Mouse (Mus musculus): ENCODE measurements around the gene Tmem50a. TPM values are rescaled to one million over a fixed set of nuclear protein-coding genes. Genes with fewer than 3 reads are reported as not detected.

The Tmem50a gene
- polyA plus RNA-seq, 1 experiment from 2014 or later, result 155 TPM

- peaks cover 17% of the 10 kb centered on the region; the same call in 1 of the 2 replicates for H3K27me3 ChIP-seq (replicated peaks; ENCODE audit: control insufficient read depth, insufficient read depth, low read length)
- no peak overlapping the region for H3K4me2 ChIP-seq (ENCODE audit: low read depth, low read length)
- H3K4me3 ChIP-seq (ENCODE audit: low read length), result no peak overlapping the region
- WGBS, result 45% methylated on average over 27 of the region's 27 CpGs
- no peak overlapping the region for H3K27ac ChIP-seq (ENCODE audit: low read length)
- no peaks in the 10 kb centered on the region for H3K36me3 ChIP-seq (ENCODE audit: control insufficient read depth, insufficient read depth, low read length)
- no peak for ATAC-seq
- no peak overlapping the region for H3K9ac ChIP-seq (ENCODE audit: low read depth, low read length)
- no peaks in the 10 kb centered on the region for H3K9me3 ChIP-seq (ENCODE audit: control insufficient read depth, low read length)
- H3K4me1 ChIP-seq (ENCODE audit: control insufficient read depth, insufficient read depth, low read length), result peaks cover 4% of the 10 kb centered on the region; the same call in 1 of the 2 replicates
These were observed 29.1 kb upstream of the Tmem50a start for GRCm38 (mm10) chr4:134943758-134944538.

GRCm38 (mm10) chr4:134939900-134940299 lies 25.1 kb upstream of the Tmem50a start:
- Histone ChIP-seq H3K4me3 (ENCODE audit: low read length) (no peak overlapping the region), H3K9me3 (ENCODE audit: control insufficient read depth, low read length) (no peaks in the 10 kb centered on the region), H3K36me3 (ENCODE audit: control insufficient read depth, insufficient read depth, low read length) (peaks cover 9% of the 10 kb centered on the region), H3K9ac (ENCODE audit: low read depth, low read length) (no peak overlapping the region), H3K4me2 (ENCODE audit: low read depth, low read length) (0 out of 2 replicates have a peak overlapping the region, but pooled peaks have one; percentile 19), H3K27me3 (replicated peaks; ENCODE audit: control insufficient read depth, insufficient read depth, low read length) (peaks cover 12% of the 10 kb centered on the region; the same call in 1 of the 2 replicates), H3K27ac (ENCODE audit: low read length) (no peak overlapping the region), H3K4me1 (ENCODE audit: control insufficient read depth, insufficient read depth, low read length) (peaks cover 4% of the 10 kb centered on the region; the same call in 1 of the 2 replicates)
- ATAC-seq, result no peak
- 58% methylated on average over 9 of the region's 9 CpGs for WGBS

- ATAC-seq, result peak; percentile 42; the same call in 1 of the 2 replicates
These were observed 22.7 kb upstream of the Tmem50a start for GRCm38 (mm10) chr4:134937240-134938176.

GRCm38 (mm10) chr4:134930684-134931481 lies 16.1 kb upstream of the Tmem50a start, which contains the start of gene Syf2:
TSS of gene Syf2 (plus strand) at chr4:134930898.
- WGBS, result under 1% methylated on average over 68 of the region's 68 CpGs
- peaks cover 8% of the 10 kb centered on the region for H3K4me1 ChIP-seq (ENCODE audit: control insufficient read depth, insufficient read depth, low read length)
- ATAC-seq, result peak; percentile 97
- H3K4me3 ChIP-seq (ENCODE audit: low read length), result peak within 1 kb of the TSS; percentile 98
- peak within 1 kb of the TSS; percentile 83 for H3K27ac ChIP-seq (ENCODE audit: low read length)
- H3K4me2 ChIP-seq (ENCODE audit: low read depth, low read length), result peak within 1 kb of the TSS; percentile 72
- H3K36me3 ChIP-seq (ENCODE audit: control insufficient read depth, insufficient read depth, low read length), result peaks cover 22% of the 10 kb centered on the region
- peak within 1 kb of the TSS; percentile 82 for H3K9ac ChIP-seq (ENCODE audit: low read depth, low read length)
- no peaks in the 10 kb centered on the region for H3K9me3 ChIP-seq (ENCODE audit: control insufficient read depth, low read length)
- no peaks in the 10 kb centered on the region for H3K27me3 ChIP-seq (replicated peaks; ENCODE audit: control insufficient read depth, insufficient read depth, low read length)

More at GRCm38 (mm10) chr4:134937240-134938176, 22.7 kb upstream of the Tmem50a start:
- Histone ChIP-seq H3K36me3 (ENCODE audit: control insufficient read depth, insufficient read depth, low read length) (peaks cover 14% of the 10 kb centered on the region), H3K9me3 (ENCODE audit: control insufficient read depth, low read length) (no peaks in the 10 kb centered on the region), H3K27ac (ENCODE audit: low read length) (no peak overlapping the region), H3K4me3 (ENCODE audit: low read length) (no peak overlapping the region), H3K4me1 (ENCODE audit: control insufficient read depth, insufficient read depth, low read length) (peaks cover 4% of the 10 kb centered on the region; the same call in 1 of the 2 replicates), H3K4me2 (ENCODE audit: low read depth, low read length) (no peak overlapping the region), H3K27me3 (replicated peaks; ENCODE audit: control insufficient read depth, insufficient read depth, low read length) (no peaks in the 10 kb centered on the region), H3K9ac (ENCODE audit: low read depth, low read length) (no peak overlapping the region)
- 42% methylated on average over 17 of the region's 17 CpGs for WGBS

- peak; percentile 14; the same call in 1 of the 2 replicates for ATAC-seq
- no peaks in the 10 kb centered on the region for H3K9me3 ChIP-seq (ENCODE audit: control insufficient read depth, low read length)
- peak overlapping the region; percentile 72 for H3K4me2 ChIP-seq (ENCODE audit: low read depth, low read length)
- 27% methylated on average over 9 of the region's 9 CpGs for WGBS
- peak overlapping the region; percentile 52; the same call in 1 of the 2 replicates for H3K9ac ChIP-seq (ENCODE audit: low read depth, low read length)
- peaks cover 29% of the 10 kb centered on the region for H3K36me3 ChIP-seq (ENCODE audit: control insufficient read depth, insufficient read depth, low read length)
- H3K4me1 ChIP-seq (ENCODE audit: control insufficient read depth, insufficient read depth, low read length), result peaks cover 15% of the 10 kb centered on the region
- H3K27me3 ChIP-seq (replicated peaks; ENCODE audit: control insufficient read depth, insufficient read depth, low read length), result no peaks in the 10 kb centered on the region
- peak overlapping the region; percentile 98 for H3K4me3 ChIP-seq (ENCODE audit: low read length)
- H3K27ac ChIP-seq (ENCODE audit: low read length), result peak overlapping the region; percentile 72
These were observed 15.4 kb upstream of the Tmem50a start for GRCm38 (mm10) chr4:134930190-134930589.

- H3K4me2 ChIP-seq (ENCODE audit: low read depth, low read length), result no peak overlapping the region
- H3K4me3 ChIP-seq (ENCODE audit: low read length), result no peak overlapping the region
- 73% methylated on average over 4 of the region's 4 CpGs for WGBS
- H3K36me3 ChIP-seq (ENCODE audit: control insufficient read depth, insufficient read depth, low read length), result peaks cover 25% of the 10 kb centered on the region
- no peaks in the 10 kb centered on the region for H3K9me3 ChIP-seq (ENCODE audit: control insufficient read depth, low read length)
- no peak overlapping the region for H3K9ac ChIP-seq (ENCODE audit: low read depth, low read length)
- H3K27me3 ChIP-seq (replicated peaks; ENCODE audit: control insufficient read depth, insufficient read depth, low read length), result no peaks in the 10 kb centered on the region
- H3K27ac ChIP-seq (ENCODE audit: low read length), result no peak overlapping the region
- peaks cover 17% of the 10 kb centered on the region for H3K4me1 ChIP-seq (ENCODE audit: control insufficient read depth, insufficient read depth, low read length)
- no peak for ATAC-seq
These were observed 14.7 kb upstream of the Tmem50a start for GRCm38 (mm10) chr4:134929536-134929935.

GRCm38 (mm10) chr4:134928464-134928836 lies 13.6 kb upstream of the Tmem50a start:
- peaks cover 22% of the 10 kb centered on the region for H3K36me3 ChIP-seq (ENCODE audit: control insufficient read depth, insufficient read depth, low read length)
- H3K4me2 ChIP-seq (ENCODE audit: low read depth, low read length), result no peak overlapping the region
- no peak overlapping the region for H3K9ac ChIP-seq (ENCODE audit: low read depth, low read length)
- no peak overlapping the region for H3K27ac ChIP-seq (ENCODE audit: low read length)
- H3K27me3 ChIP-seq (replicated peaks; ENCODE audit: control insufficient read depth, insufficient read depth, low read length), result no peaks in the 10 kb centered on the region
- ATAC-seq, result no peak
- WGBS, result 79% methylated on average over 1 of the region's 1 CpGs
- peaks cover 17% of the 10 kb centered on the region for H3K4me1 ChIP-seq (ENCODE audit: control insufficient read depth, insufficient read depth, low read length)
- no peak overlapping the region for H3K4me3 ChIP-seq (ENCODE audit: low read length)
- no peaks in the 10 kb centered on the region for H3K9me3 ChIP-seq (ENCODE audit: control insufficient read depth, low read length)

- Histone ChIP-seq H3K27ac (ENCODE audit: low read length) (no peak overlapping the region), H3K4me1 (ENCODE audit: control insufficient read depth, insufficient read depth, low read length) (peaks cover 17% of the 10 kb centered on the region), H3K9ac (ENCODE audit: low read depth, low read length) (no peak overlapping the region), H3K36me3 (ENCODE audit: control insufficient read depth, insufficient read depth, low read length) (peaks cover 22% of the 10 kb centered on the region), H3K27me3 (replicated peaks; ENCODE audit: control insufficient read depth, insufficient read depth, low read length) (no peaks in the 10 kb centered on the region), H3K4me2 (ENCODE audit: low read depth, low read length) (no peak overlapping the region), H3K4me3 (ENCODE audit: low read length) (no peak overlapping the region), H3K9me3 (ENCODE audit: control insufficient read depth, low read length) (no peaks in the 10 kb centered on the region)
- no peak for ATAC-seq
- 77% methylated on average over 5 of the region's 5 CpGs for WGBS
These were observed 13.1 kb upstream of the Tmem50a start for GRCm38 (mm10) chr4:134927815-134928463.

Measured in intestine, embryonic 16.5 days (tissue).